Mouse (Mus musculus): ENCODE measurements around the gene Gcnt3.

DNA sequence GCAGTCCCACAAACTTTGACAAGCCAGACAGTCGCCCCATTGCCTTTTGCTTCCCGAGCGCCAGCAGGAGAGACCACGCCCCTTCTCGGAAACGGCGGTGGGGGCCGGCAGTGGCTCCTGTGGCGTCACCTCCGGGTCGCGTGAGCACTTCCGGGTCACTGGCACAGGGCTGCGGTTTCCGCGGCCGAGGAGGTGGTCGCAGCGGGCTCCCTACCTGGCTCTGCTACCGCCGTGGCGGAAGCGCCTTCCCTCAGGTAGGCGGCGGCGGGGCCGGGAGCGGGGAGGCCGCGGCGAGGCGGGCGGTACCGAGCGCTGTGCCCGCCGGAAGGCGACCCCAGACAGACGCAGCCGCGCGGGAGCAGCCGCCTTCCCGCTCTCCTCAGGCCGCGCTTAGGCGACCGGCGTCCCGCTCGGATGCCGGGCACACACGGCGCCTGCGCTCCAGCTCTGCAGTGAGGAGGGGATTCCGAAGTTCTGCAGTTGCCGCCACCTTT lies 25.4 kb downstream of the Gcnt3 start, which contains the start of gene Gtf2a2:
- no peak for TF ChIP-seq CTCF (IDR thresholded peaks at IDR 0.05; ENCODE audit: extremely low read depth, insufficient read length, insufficient replicate concordance, low read depth, low read length)
- TF ChIP-seq POLR2A (IDR thresholded peaks at IDR 0.05; ENCODE audit: low read depth, low read length) = peak; percentile 82

Measured in small intestine, adult 2 months (tissue).